Mouse (Mus musculus) erythroblast, embryonic 14.5 days (primary cell): Measurements from ENCODE around the gene Magoh.

Experiments
- GATA1 ChIP-seq: IDR thresholded peaks from 2 replicates; pipeline ENCODE4 v1.6.1; 2012; ENCODE audit warnings: low read length, inconsistent platforms, mixed read lengths
- TAL1 ChIP-seq: IDR thresholded peaks from 3 replicates; pipeline ENCODE4 v1.6.1; 2012; ENCODE audit warnings: low read length, inconsistent platforms, mixed read lengths

- TF ChIP-seq GATA1: no peak
- TF ChIP-seq TAL1: no peak
Measured at GRCm38 (mm10) chr4:107928726-107929125, 49.2 kb downstream of the Magoh start.
